Mouse (Mus musculus): ENCODE measurements around the gene Rgl1.

- TF ChIP-seq MYOG (IDR thresholded peaks at IDR 0.05; ENCODE audit: control insufficient read depth, extremely low read depth, insufficient read length) = no peak
- TF ChIP-seq USF1 (IDR thresholded peaks at IDR 0.05; ENCODE audit: low read depth) = no peak
- TF ChIP-seq CTCF (IDR thresholded peaks at IDR 0.05; ENCODE audit: control insufficient read depth, insufficient read depth, insufficient read length) = no peak
- no peak for TF ChIP-seq MYOD1 (IDR thresholded peaks at IDR 0.05; ENCODE audit: control insufficient read depth, insufficient read length, low read depth)
- TF ChIP-seq FOSL1 (IDR thresholded peaks at IDR 0.05; ENCODE audit: insufficient read depth, low read length, poor library complexity, severe bottlenecking) = no peak
- no peak for TF ChIP-seq MAX (IDR thresholded peaks at IDR 0.05)
- TF ChIP-seq CEBPB (IDR thresholded peaks at IDR 0.05; ENCODE audit: low read depth) = no peak
These were observed 290.0 kb downstream of the Rgl1 start for GRCm38 (mm10) chr1:152476126-152476525.
